27 mouse cellular contexts compared by ENCODE assay signal in the genomic region with DNA sequence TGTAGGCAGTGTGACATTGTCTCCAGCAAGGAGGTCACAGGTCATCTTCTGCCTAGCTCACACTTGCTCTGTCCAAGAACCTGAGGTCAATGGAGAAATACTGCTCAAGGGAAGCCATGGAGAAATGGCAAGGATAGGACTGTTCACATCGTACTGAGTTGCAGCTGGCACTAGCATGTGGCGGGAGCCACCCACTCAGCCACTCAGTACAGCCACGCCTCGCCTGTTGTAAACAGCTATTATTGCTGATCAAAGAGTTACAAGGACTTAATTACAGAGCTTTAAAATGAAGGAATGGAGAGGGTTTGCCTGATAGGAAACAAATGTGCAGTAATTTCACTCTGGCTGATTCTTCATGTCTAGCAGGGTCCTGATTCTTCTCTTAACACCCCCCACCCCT.
DNase-seq lines count a peak whose midpoint lies in the region; ATAC-seq and TF ChIP-seq lines count a peak whose summit lies in the region.
"Had no signal": no experiment of that assay in that cellular context is flagged by ENCODE, and none has a peak within 500 bp of the region (broad histone marks: within the 10 kb centered on the region; RNA-seq: fewer than 3 reads in every experiment).

No protein-coding gene starts in this region.

- WGBS in forebrain, embryonic 13.5 days = 48% methylated on average over 4 of the region's 4 CpGs
- WGBS in forebrain, embryonic 11.5 days = 70% methylated on average over 4 of the region's 4 CpGs
- WGBS in forebrain, embryonic 16.5 days = 39% methylated on average over 4 of the region's 4 CpGs
- 79% methylated on average over 4 of the region's 4 CpGs for WGBS in liver, embryonic 11.5 days

- no peak overlapping the region for H3K4me3 ChIP-seq in forebrain, embryonic 13.5 days
- H3K4me3 ChIP-seq in forebrain, embryonic 11.5 days (ENCODE audit: low read depth, low read length) = no peak overlapping the region
- H3K4me3 ChIP-seq in forebrain, embryonic 16.5 days (replicated peaks; ENCODE audit: low read length) = no peak overlapping the region
- H3K4me3 ChIP-seq in myocyte = no peak overlapping the region
- no peak overlapping the region for H3K4me3 ChIP-seq in liver, embryonic 11.5 days (ENCODE audit: low read depth, low read length)
- H3K4me3 ChIP-seq: embryonic facial prominence, embryonic 12.5 days; hindbrain, embryonic 10.5 days; liver, embryonic 15.5 days; midbrain, embryonic 15.5 days had no signal

- ATAC-seq in forebrain, embryonic 13.5 days = peak; percentile 86
- ATAC-seq in forebrain, embryonic 11.5 days (replicated peaks; ENCODE audit: low FRiP score) = no peak
- ATAC-seq in forebrain, embryonic 16.5 days = peak; percentile 71
- no peak for ATAC-seq in liver, embryonic 11.5 days (replicated peaks; ENCODE audit: low FRiP score)
- ATAC-seq: hindbrain, embryonic 16.5 days; midbrain, embryonic 15.5 days; Patski had no signal

- no peak for DNase-seq in forebrain, embryonic 11.5 days (ENCODE audit: low spot score)
- DNase-seq in brain, adult 2 months (ENCODE audit: low read depth, low spot score) = peak; percentile 44
- no peak for DNase-seq in liver, embryonic 11.5 days (ENCODE audit: low spot score)
- DNase-seq in gastrocnemius, postnatal 4 days (ENCODE audit: low spot score in 2 of 2) = no peak
- DNase-seq: adrenal gland, postnatal 25 days; cerebellum, adult 8-10 months; cerebellum, postnatal 25 days; heart, postnatal 14 days; kidney, adult 18-20 months; kidney, postnatal 4 days; liver; lung, embryonic 14.5 days; lung, postnatal 14 days; right cerebral cortex, postnatal 4 days; thymus, adult 18-20 months; thymus, postnatal 36 days had no signal

- H3K79me2 ChIP-seq in myocyte (ENCODE audit: control insufficient read depth, insufficient read depth) = no peaks in the 10 kb centered on the region

- H3K9ac ChIP-seq in forebrain, embryonic 13.5 days = no peak overlapping the region
- no peak overlapping the region for H3K9ac ChIP-seq in forebrain, embryonic 11.5 days (ENCODE audit: low read length)
- no peak overlapping the region for H3K9ac ChIP-seq in forebrain, embryonic 16.5 days (replicated peaks; ENCODE audit: low read depth, low read length)
- H3K9ac ChIP-seq in liver, embryonic 11.5 days (ENCODE audit: low read depth, low read length) = no peak overlapping the region
- H3K9ac ChIP-seq: embryonic facial prominence, embryonic 12.5 days; liver, embryonic 15.5 days; lung, embryonic 14.5 days; midbrain, embryonic 15.5 days had no signal

- H3K4me1 ChIP-seq in forebrain, embryonic 13.5 days = peaks cover 7% of the 10 kb centered on the region; the same call in 1 of the 2 replicates
- H3K4me1 ChIP-seq in forebrain, embryonic 11.5 days (replicated peaks; ENCODE audit: control insufficient read depth, insufficient read depth, low read length) = 0 out of 2 replicates have a peak, but pooled peaks cover 2% of the 10 kb centered on the region
- H3K4me1 ChIP-seq in forebrain, embryonic 16.5 days (replicated peaks; ENCODE audit: control insufficient read depth, insufficient read depth, low read length) = no peaks in the 10 kb centered on the region
- H3K4me1 ChIP-seq in liver, embryonic 11.5 days (replicated peaks; ENCODE audit: control insufficient read depth, insufficient read depth, low read length) = no peaks in the 10 kb centered on the region
- H3K4me1 ChIP-seq: embryonic facial prominence, embryonic 12.5 days; liver, embryonic 15.5 days; midbrain, embryonic 15.5 days had no signal

- no peak overlapping the region for H3ac ChIP-seq in myocyte (ENCODE audit: control insufficient read depth, insufficient read length)

- H3K27ac ChIP-seq in forebrain, embryonic 13.5 days = no peak overlapping the region
- no peak overlapping the region for H3K27ac ChIP-seq in forebrain, embryonic 11.5 days (ENCODE audit: low read depth, low read length)
- H3K27ac ChIP-seq in forebrain, embryonic 16.5 days (ENCODE audit: low read length) = no peak overlapping the region
- H3K27ac ChIP-seq in liver, embryonic 11.5 days (ENCODE audit: low read depth, low read length) = no peak overlapping the region
- H3K27ac ChIP-seq: embryonic facial prominence, embryonic 12.5 days; hindbrain, embryonic 10.5 days; kidney, postnatal 0 days; liver, embryonic 15.5 days; midbrain, embryonic 15.5 days; stomach, postnatal 0 days had no signal

- no peak for TF ChIP-seq POLR2A in myocyte (IDR thresholded peaks at IDR 0.05; ENCODE audit: insufficient read length, low read depth)

- H3K9me3 ChIP-seq in forebrain, embryonic 13.5 days (replicated peaks) = no peaks in the 10 kb centered on the region
- H3K9me3 ChIP-seq in forebrain, embryonic 11.5 days (ENCODE audit: control insufficient read depth, low read length) = no peaks in the 10 kb centered on the region
- H3K9me3 ChIP-seq in forebrain, embryonic 16.5 days (ENCODE audit: control insufficient read depth, low read length) = no peaks in the 10 kb centered on the region
- H3K9me3 ChIP-seq in liver, embryonic 11.5 days (ENCODE audit: control insufficient read depth, low read length) = no peaks in the 10 kb centered on the region
- H3K9me3 ChIP-seq: embryonic facial prominence, embryonic 12.5 days; hindbrain, embryonic 10.5 days; liver, embryonic 15.5 days; midbrain, embryonic 15.5 days had no signal

- no peaks in the 10 kb centered on the region for H3K36me3 ChIP-seq in forebrain, embryonic 13.5 days (ENCODE audit: poor library complexity, severe bottlenecking)
- no peaks in the 10 kb centered on the region for H3K36me3 ChIP-seq in forebrain, embryonic 11.5 days (ENCODE audit: control insufficient read depth, insufficient read depth, low read length)
- H3K36me3 ChIP-seq in forebrain, embryonic 16.5 days (ENCODE audit: control insufficient read depth, insufficient read depth) = no peaks in the 10 kb centered on the region
- H3K36me3 ChIP-seq in myocyte (ENCODE audit: control insufficient read depth, insufficient read depth) = no peaks in the 10 kb centered on the region
- H3K36me3 ChIP-seq in liver, embryonic 11.5 days (ENCODE audit: control insufficient read depth, insufficient read depth, low read length) = no peaks in the 10 kb centered on the region
- H3K36me3 ChIP-seq: embryonic facial prominence, embryonic 12.5 days; hindbrain, embryonic 10.5 days; liver, embryonic 15.5 days; midbrain, embryonic 15.5 days had no signal

- no peaks in the 10 kb centered on the region for H3K27me3 ChIP-seq in forebrain, embryonic 13.5 days
- H3K27me3 ChIP-seq in forebrain, embryonic 11.5 days (ENCODE audit: control insufficient read depth, insufficient read depth, low read length) = no peaks in the 10 kb centered on the region
- no peaks in the 10 kb centered on the region for H3K27me3 ChIP-seq in forebrain, embryonic 16.5 days (replicated peaks; ENCODE audit: control insufficient read depth, insufficient read depth, low read length)
- no peaks in the 10 kb centered on the region for H3K27me3 ChIP-seq in myocyte (ENCODE audit: control insufficient read depth, insufficient read depth, insufficient read length)
- H3K27me3 ChIP-seq in liver, embryonic 11.5 days (replicated peaks; ENCODE audit: control insufficient read depth, insufficient read depth, low read length) = no peaks in the 10 kb centered on the region
- H3K27me3 ChIP-seq: embryonic facial prominence, embryonic 12.5 days; liver, embryonic 15.5 days; midbrain, embryonic 15.5 days; Patski had no signal

- H3K4me2 ChIP-seq in forebrain, embryonic 13.5 days = no peak overlapping the region
- H3K4me2 ChIP-seq in forebrain, embryonic 11.5 days (ENCODE audit: low read depth, low read length, severe bottlenecking) = no peak overlapping the region
- H3K4me2 ChIP-seq in forebrain, embryonic 16.5 days (ENCODE audit: low read length) = no peak overlapping the region
- H3K4me2 ChIP-seq in myocyte (ENCODE audit: low read depth) = no peak overlapping the region
- H3K4me2 ChIP-seq in liver, embryonic 11.5 days = no peak overlapping the region
- H3K4me2 ChIP-seq: embryonic facial prominence, embryonic 12.5 days; liver, embryonic 15.5 days; lung, embryonic 14.5 days; midbrain, embryonic 15.5 days had no signal

TF ChIP-seq in myocyte, 11 proteins besides CTCF, POLR2A, EP300 and RAD21:
- TF ChIP-seq E2F4 (IDR thresholded peaks at IDR 0.05; ENCODE audit: insufficient read depth) (no peak), USF1 (IDR thresholded peaks at IDR 0.05; ENCODE audit: low read depth) (no peak), MYOG (IDR thresholded peaks at IDR 0.05; ENCODE audit: control insufficient read depth in 1 of 3, insufficient read depth in 1 of 3, insufficient read length in 2 of 3, low read depth in 2 of 3) (peak in 1 of 3 experiments; percentile 56), SRF (IDR thresholded peaks at IDR 0.05; ENCODE audit: control insufficient read depth, insufficient read length, low read depth) (no peak), MYOD1 (IDR thresholded peaks at IDR 0.05; ENCODE audit: control insufficient read depth in 1 of 3, insufficient read length in 2 of 3, low read depth in 2 of 3) (peak in 2 of 3 experiments; percentile 7 to 85), REST (IDR thresholded peaks at IDR 0.05; ENCODE audit: insufficient read depth, insufficient read length) (no peak)

Comparison
In these comparisons a context has a peak if more than half of its experiments do, and no peak if none do; other contexts are left out.
1. ATAC-seq: peak in forebrain, embryonic 13.5 days (single experiment) and forebrain, embryonic 16.5 days (single experiment); none in forebrain, embryonic 11.5 days (single experiment) and liver, embryonic 11.5 days (single experiment).